Mouse (Mus musculus) midbrain, embryonic 14.5 days (tissue): ENCODE results near the gene Gm17728. TPM values are rescaled to one million over a fixed set of nuclear protein-coding genes. Genes with fewer than 3 reads are reported as not detected.

ENCODE experiments used
- ATAC-seq: fragments of 200-750 bp; cut with Nextera tagmentation; 2 replicates; pipeline ENCODE4 v1.8.0; 2017; ENCODE audit warnings: moderate number of reproducible peaks, moderate library complexity; ENCODE audit not compliant: low FRiP score, low TSS enrichment
- DNase-seq: peaks from one replicate; pipeline ENCODE4 v3.0.0-alpha.2; 2015
- H3K27ac ChIP-seq: fragments of 300-500 bp; sonication (generic); replicated peaks from 2 replicates; pipeline ENCODE4 v1.5.1; 2014; ENCODE audit warnings: mild to moderate bottlenecking, low read depth, low read length, moderate library complexity
- H3K27me3 ChIP-seq: fragments of 300-500 bp; sonication (generic); 2 replicates; pipeline ENCODE4 v1.6.1; 2014; ENCODE audit warnings: low read length, control low read depth, mixed read lengths; ENCODE audit not compliant: control insufficient read depth, insufficient read depth
- H3K36me3 ChIP-seq: fragments of 300-500 bp; sonication (generic); 2 replicates; pipeline ENCODE4 v1.6.1; 2014; ENCODE audit warnings: low read length, control low read depth; ENCODE audit not compliant: control insufficient read depth, insufficient read depth
- H3K4me1 ChIP-seq: fragments of 300-500 bp; sonication (generic); 2 replicates; pipeline ENCODE4 v1.6.1; 2014; ENCODE audit warnings: mild to moderate bottlenecking, antibody characterized with exemption, low read length, control low read depth; ENCODE audit not compliant: control insufficient read depth, insufficient read depth
- H3K4me2 ChIP-seq: fragments of 300-500 bp; sonication (generic); 2 replicates; pipeline ENCODE4 v1.6.1; 2014; ENCODE audit warnings: mild to moderate bottlenecking, low read length, moderate library complexity
- H3K4me3 ChIP-seq: fragments of 300-500 bp; sonication (generic); replicated peaks from 2 replicates; pipeline ENCODE4 v1.5.1; 2014; ENCODE audit warnings: low read depth, low read length
- H3K9ac ChIP-seq: fragments of 300-500 bp; sonication (generic); replicated peaks from 2 replicates; pipeline ENCODE4 v1.6.1; 2014; ENCODE audit warnings: mild to moderate bottlenecking, low read length, moderate library complexity
- H3K9me3 ChIP-seq: fragments of 300-500 bp; sonication (generic); 2 replicates; pipeline ENCODE4 v1.6.1; 2016; ENCODE audit warnings: low read length, control low read depth, mixed read lengths; ENCODE audit not compliant: control insufficient read depth
- WGBS: fragments of 180-500 bp; shearing (Covaris S2); extraction: QIAGEN DNeasy Blood & Tissue Kit; methylation state at CpG from one replicate; pipeline ENCODE4 v1.1.7; 2014; 5-methylcytosine and 5-hydroxymethylcytosine counted together
- polyA plus RNA-seq: library from polyadenylated mRNA; unstranded; fragments of >200 nt; fragmentation: Nextera tagmentation; extraction: Ambion mirVana; gene quantifications from 2 replicates; pipeline ENCODE4 v1.2.1, GENCODE M21; 2014

The Gm17728 gene
- polyA plus RNA-seq, 1 experiment from 2014 or later, result not detected

GRCm38 (mm10) chr17:9460904-9461303, 39.0 kb downstream of the Gm17728 start:
- DNase-seq (no peak), ATAC-seq (no peak)
- no peak overlapping the region for H3K4me3 ChIP-seq
- no peak overlapping the region for H3K9ac ChIP-seq
- no peak overlapping the region for H3K4me2 ChIP-seq
- no peak overlapping the region for H3K27ac ChIP-seq
- H3K36me3 ChIP-seq, result no peaks in the 10 kb centered on the region
- 60% methylated on average over 2 of the region's 2 CpGs for WGBS
- H3K4me1 ChIP-seq, result no peaks in the 10 kb centered on the region
- no peaks in the 10 kb centered on the region for H3K27me3 ChIP-seq
- no peaks in the 10 kb centered on the region for H3K9me3 ChIP-seq

Other genes starting within 250 kb of the Gm17728 start
- not detected in 2 replicates for gene Pabpc6, start 247.7 kb downstream of the Gm17728 start, polyA plus RNA-seq